Mouse (Mus musculus) layer of hippocampus, postnatal 14 days (tissue): ENCODE measurements around the gene Elk4. TPM values are rescaled to one million over a fixed set of nuclear protein-coding genes. Genes with fewer than 3 reads are reported as not detected.

ENCODE experiments used
- DNase-seq, 2 experiments: peaks; one replicate each; pipeline ENCODE4 v3.0.0; 2021 to 2022; ENCODE audit warnings: low spot score in 2 of 2, mixed read lengths in 1 of 2
- total RNA-seq, 2 experiments: library from RNA; stranded (reverse); gene quantifications; 2 replicates each; pipeline ENCODE4 v1.2.3; 2021

Gene Elk4
- total RNA-seq, 2 experiments from 2014 or later, result 59.1 to 60.4 TPM

GRCm38 (mm10) chr1:132061750-132062541, 54.5 kb downstream of the Elk4 start:
- DNase-seq, result no peak

- DNase-seq, result no peak
Observed at GRCm38 (mm10) chr1:132063096-132063495, 55.7 kb downstream of the Elk4 start.

GRCm38 (mm10) chr1:132065001-132065400, 57.6 kb downstream of the Elk4 start:
- DNase-seq, result peak in 1 of 2 experiments; percentile 61

GRCm38 (mm10) chr1:132065475-132066172, 58.2 kb downstream of the Elk4 start:
- peak; percentile 36 to 57 for DNase-seq

GRCm38 (mm10) chr1:132067261-132068255, 60.2 kb downstream of the Elk4 start, which contains the start of gene Mfsd4a:
TSS of gene Mfsd4a (minus strand) at chr1:132068062.
- DNase-seq, result peak in 1 of 2 experiments; percentile 30

GRCm38 (mm10) chr1:132069436-132069835, 62.0 kb downstream of the Elk4 start:
- no peak for DNase-seq

- no peak for DNase-seq
Observed at GRCm38 (mm10) chr1:132070659-132071058, 63.3 kb downstream of the Elk4 start.

GRCm38 (mm10) chr1:132075576-132075975, 68.2 kb downstream of the Elk4 start:
- DNase-seq, result no peak

- no peak for DNase-seq
Observed at GRCm38 (mm10) chr1:132078413-132078812, 71.0 kb downstream of the Elk4 start.

Other genes with a start within 250 kb of the Elk4 start
- gene Pm20d1, start 210.2 kb upstream of the Elk4 start, total RNA-seq, result 1 to 10 TPM in 1 of 2 experiments, under 1 TPM in 1; 0.67 to 1.1 TPM
- 10 to 100 TPM; 69.0 to 70.9 TPM for gene Slc41a1, start 180.1 kb upstream of the Elk4 start, total RNA-seq
- 1 to 10 TPM; 7.7 to 9.4 TPM for gene Rab29, start 140.4 kb upstream of the Elk4 start, total RNA-seq
- 100 to 1,000 TPM; 154 to 165 TPM for gene Nucks1, start 97.1 kb upstream of the Elk4 start, total RNA-seq
- gene Slc45a3, start 44.6 kb upstream of the Elk4 start, total RNA-seq, result 1 to 10 TPM; 2.0 to 2.6 TPM
- 10 to 100 TPM; 42.8 to 50.7 TPM for gene Mfsd4a, start 60.5 kb downstream of the Elk4 start, total RNA-seq
- gene Cdk18, start 132.1 kb downstream of the Elk4 start, total RNA-seq, result 10 to 100 TPM; 21.2 to 21.9 TPM
- gene Lemd1, start 183.8 kb downstream of the Elk4 start, total RNA-seq, result 1 to 10 TPM; 1.4 to 1.8 TPM
- gene AC124108.1, start 183.8 kb downstream of the Elk4 start, total RNA-seq, result under 1 TPM; 0.91 to 0.97 TPM
- gene Gm10188, start 222.2 kb downstream of the Elk4 start, total RNA-seq, result not detected